Mouse (Mus musculus) E14TG2a.4 (cell line): Measurements from ENCODE around the gene Dync2li1.

Experiments used
- CTCF ChIP-seq: conservative IDR thresholded peaks from 2 replicates; pipeline ENCODE4 v1.5.1; 2014; ENCODE audit warnings: low read length
- NANOG ChIP-seq: IDR thresholded peaks from 2 replicates; pipeline ENCODE4 v1.6.1; 2014; ENCODE audit warnings: borderline replicate concordance, low read length, mixed read lengths

GRCm38 (mm10) chr17:84611500-84611899 is 14.8 kb upstream of the Dync2li1 start:
- TF ChIP-seq CTCF (no peak), NANOG (no peak)
